Mouse (Mus musculus) 3T3-L1 (cell line): ENCODE measurements around the gene Rgs19.
A peak's percentile ranks its signal among the peaks of the same experiment; 100 is the strongest.

ENCODE experiments used
- DNase-seq: peaks from one replicate; pipeline ENCODE4 v3.0.0-alpha.2; 2015; ENCODE audit warnings: low read depth, low spot score

Rgs19 gene

GRCm38 (mm10) chr2:181656734-181657133 lies 37.0 kb downstream of the Rgs19 start, which contains the start of gene Gm29797:
Gene Gm29797, plus strand, starts transcription at chr2:181657034.
- DNase-seq, result no peak

GRCm38 (mm10) chr2:181653523-181653922 lies 40.3 kb downstream of the Rgs19 start:
- DNase-seq, result no peak

- DNase-seq, result no peak
Measured at GRCm38 (mm10) chr2:181653065-181653464, 40.7 kb downstream of the Rgs19 start.

- no peak for DNase-seq
Measured at GRCm38 (mm10) chr2:181648926-181649325, 44.9 kb downstream of the Rgs19 start.

- no peak for DNase-seq
Measured at GRCm38 (mm10) chr2:181646626-181647472, 46.9 kb downstream of the Rgs19 start.

- no peak for DNase-seq
Measured at GRCm38 (mm10) chr2:181645666-181646065, 48.1 kb downstream of the Rgs19 start.

- peak; percentile 78 for DNase-seq
Measured at GRCm38 (mm10) chr2:181644361-181644760, 49.4 kb downstream of the Rgs19 start.
